Mouse (Mus musculus) forebrain, embryonic 13.5 days (tissue): Measurements from ENCODE around the gene Wnk1. TPM values are rescaled to one million over a fixed set of nuclear protein-coding genes. Genes with fewer than 3 reads are reported as not detected.
A peak's percentile ranks its signal among the peaks of the same experiment; 100 is the strongest.
"Not testable (repeated sequence)": the region's sequence is repeated elsewhere in the genome, so short reads cannot be mapped to it uniquely, and the experiment has no call there.

Source experiments
- ATAC-seq: fragments of 200-750 bp; cut with Nextera tagmentation; 2 replicates; pipeline ENCODE4 v1.8.0; 2017
- H3K27ac ChIP-seq: fragments of 300-500 bp; sonication (generic); 2 replicates; pipeline ENCODE4 v1.5.1; 2015; ENCODE audit warnings: inconsistent platforms, mild to moderate bottlenecking, moderate library complexity
- H3K27me3 ChIP-seq: fragments of 300-500 bp; sonication (generic); 2 replicates; pipeline ENCODE4 v1.6.1; 2015; ENCODE audit warnings: mild to moderate bottlenecking, inconsistent platforms
- H3K36me3 ChIP-seq: fragments of 300-500 bp; sonication (generic); 2 replicates; pipeline ENCODE4 v1.6.1; 2015; ENCODE audit warnings: mild to moderate bottlenecking, inconsistent platforms; ENCODE audit not compliant: poor library complexity, severe bottlenecking
- H3K4me1 ChIP-seq: fragments of 300-500 bp; sonication (generic); 2 replicates; pipeline ENCODE4 v1.6.1; 2015; ENCODE audit warnings: inconsistent platforms
- H3K4me2 ChIP-seq: fragments of 300-500 bp; sonication (generic); 2 replicates; pipeline ENCODE4 v1.6.1; 2015; ENCODE audit warnings: inconsistent platforms, mild to moderate bottlenecking, moderate library complexity
- H3K4me3 ChIP-seq: fragments of 300-500 bp; sonication (generic); 2 replicates; pipeline ENCODE4 v1.5.1; 2015; ENCODE audit warnings: mild to moderate bottlenecking, inconsistent platforms
- H3K9ac ChIP-seq: fragments of 300-500 bp; sonication (generic); 2 replicates; pipeline ENCODE4 v1.6.1; 2015; ENCODE audit warnings: mild to moderate bottlenecking, inconsistent platforms
- H3K9me3 ChIP-seq: fragments of 300-500 bp; sonication (generic); replicated peaks from 2 replicates; pipeline ENCODE4 v1.6.1; 2016; ENCODE audit warnings: inconsistent platforms
- WGBS: fragments of 180-500 bp; shearing (Covaris S2); methylation state at CpG from one replicate; pipeline ENCODE4 v1.1.7; 2015; 5-methylcytosine and 5-hydroxymethylcytosine counted together
- polyA plus RNA-seq: library from polyadenylated mRNA; unstranded; fragments of >200 nt; fragmentation: Nextera tagmentation; extraction: Ambion mirVana; gene quantifications from 2 replicates; pipeline ENCODE4 v1.2.1, GENCODE M21; 2015

The Wnk1 gene
- 59.2 and 61.2 TPM in 2 replicates for polyA plus RNA-seq

DNA sequence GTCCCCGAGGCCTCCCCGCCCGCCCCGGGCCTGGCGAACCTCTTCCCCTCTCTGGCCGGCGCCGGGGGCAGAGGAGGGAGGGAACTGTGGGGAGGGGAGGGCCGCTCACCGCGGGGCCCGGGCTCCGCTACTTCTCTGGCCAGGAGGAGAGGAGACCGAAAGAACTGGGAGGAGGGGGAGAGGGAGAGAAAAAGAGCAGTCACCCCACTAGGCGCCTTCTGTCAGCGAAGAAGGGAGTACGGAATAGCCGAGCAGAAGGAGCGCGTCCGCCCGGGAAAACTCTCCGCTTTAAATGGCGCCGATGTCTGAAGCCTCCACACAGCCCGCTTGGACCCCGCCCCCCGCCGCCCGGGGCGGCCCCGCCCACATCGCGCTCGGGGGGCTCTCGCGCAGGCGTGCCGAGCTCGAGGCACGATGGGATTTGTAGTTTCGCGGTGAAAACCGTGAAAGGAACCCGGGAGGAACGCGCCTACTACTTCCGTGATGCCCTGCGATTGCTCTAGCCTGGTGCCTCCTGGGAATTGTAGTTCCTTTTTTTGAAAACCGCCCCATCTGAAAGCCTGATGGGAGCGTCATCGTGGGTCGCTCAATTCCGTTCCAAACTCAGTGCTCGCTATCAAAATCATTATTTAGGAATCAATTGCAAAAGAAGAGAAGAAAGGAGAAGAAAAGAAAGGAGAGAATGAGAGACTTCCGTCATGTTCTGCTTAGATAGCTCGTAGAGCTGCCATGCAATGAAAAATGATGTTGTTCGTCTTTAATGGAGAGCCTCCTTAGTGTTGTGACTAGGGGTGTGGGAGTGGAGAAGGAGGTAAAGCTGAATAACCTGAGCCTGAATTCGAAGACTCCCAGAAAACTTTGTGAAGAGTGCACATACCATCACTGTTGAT is at the start of gene Wnk1:
Wnk1 (minus strand) TSS at position 307 of the 890 bp plus-strand sequence.
- H3K27me3 ChIP-seq: no peaks in the 10 kb centered on the region
- peak; percentile 95 for ATAC-seq
- no peaks in the 10 kb centered on the region for H3K36me3 ChIP-seq
- H3K4me3 ChIP-seq: peak within 1 kb of the TSS; percentile 99
- under 1% methylated on average over 54 of the region's 59 CpGs for WGBS
- peak within 1 kb of the TSS; percentile 98 for H3K27ac ChIP-seq
- peak within 1 kb of the TSS; percentile 94 for H3K9ac ChIP-seq
- H3K4me2 ChIP-seq: peak within 1 kb of the TSS; percentile 89
- H3K4me1 ChIP-seq: peaks cover 21% of the 10 kb centered on the region
- no peaks in the 10 kb centered on the region for H3K9me3 ChIP-seq

DNA sequence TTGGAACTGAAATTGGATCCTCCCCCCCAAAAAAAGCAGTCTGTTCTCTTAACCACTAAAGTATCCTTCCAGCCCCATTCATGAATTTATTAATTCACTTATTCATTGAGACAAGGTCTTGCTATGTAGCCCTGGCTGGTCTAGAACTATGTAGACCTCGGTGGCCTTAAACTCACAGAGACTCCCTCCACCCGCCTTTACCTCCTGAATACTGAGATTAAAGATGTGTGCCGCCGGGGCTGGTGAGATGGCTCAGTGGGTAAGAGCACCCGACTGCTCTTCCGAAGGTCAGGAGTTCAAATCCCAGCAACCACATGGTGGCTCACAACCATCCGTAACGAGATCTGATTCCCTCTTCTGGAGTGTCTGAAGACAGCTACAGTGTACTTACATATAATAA is 48.6 kb upstream of the Wnk1 start:
- not testable (repeated sequence) for H3K36me3 ChIP-seq, H3K27me3 ChIP-seq, H3K4me2 ChIP-seq, H3K9me3 ChIP-seq, H3K27ac ChIP-seq, H3K4me3 ChIP-seq, H3K9ac ChIP-seq, ATAC-seq, H3K4me1 ChIP-seq
- 88% methylated on average over 7 of the region's 8 CpGs for WGBS

DNA sequence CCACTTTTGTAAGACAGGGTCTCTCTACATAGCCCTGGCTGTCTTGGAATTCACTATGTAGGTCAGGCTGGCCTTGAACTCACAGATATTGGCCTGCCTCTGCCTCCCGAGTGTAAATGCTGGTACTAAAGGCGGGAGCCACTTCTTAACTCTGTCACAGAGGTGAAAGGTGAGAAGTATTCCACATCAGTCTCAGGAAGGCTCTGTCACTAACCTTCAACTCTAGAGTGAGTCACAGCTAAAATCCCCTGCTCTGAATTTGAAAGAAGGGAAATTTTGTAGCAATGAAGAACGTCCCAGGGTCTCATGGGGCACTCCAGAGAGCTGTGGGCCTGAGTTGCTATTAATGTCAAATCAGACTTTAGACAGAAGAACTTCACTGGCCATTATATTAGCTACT is 47.4 kb upstream of the Wnk1 start:
- 85% methylated on average over 3 of the region's 3 CpGs for WGBS
- H3K36me3 ChIP-seq: no peaks in the 10 kb centered on the region
- no peaks in the 10 kb centered on the region for H3K4me1 ChIP-seq
- H3K27me3 ChIP-seq: no peaks in the 10 kb centered on the region
- H3K27ac ChIP-seq: no peak overlapping the region
- no peak overlapping the region for H3K4me3 ChIP-seq
- H3K9ac ChIP-seq: no peak overlapping the region
- no peak for ATAC-seq
- H3K9me3 ChIP-seq: no peaks in the 10 kb centered on the region
- no peak overlapping the region for H3K4me2 ChIP-seq

DNA sequence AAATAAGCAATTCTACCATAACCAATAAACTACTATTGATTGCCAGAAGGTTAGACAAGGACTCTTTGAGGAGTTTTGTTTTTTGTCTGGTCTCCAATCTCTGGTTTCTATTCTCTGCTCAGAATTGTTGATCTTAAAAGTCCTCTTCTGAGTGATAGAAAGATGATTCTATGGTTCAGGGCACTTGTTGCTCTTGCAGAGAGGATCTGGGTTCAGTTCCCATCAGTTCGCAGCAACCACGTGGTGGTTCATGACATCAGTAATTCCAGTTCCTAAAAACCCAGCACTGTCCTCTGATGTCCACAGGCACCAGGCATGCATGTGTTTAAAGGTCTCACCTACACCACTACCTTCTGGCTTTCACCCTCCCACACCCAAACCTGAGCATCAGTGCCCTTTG is 46.5 kb upstream of the Wnk1 start:
- Histone ChIP-seq H3K4me1 (no peaks in the 10 kb centered on the region), H3K27me3 (no peaks in the 10 kb centered on the region), H3K27ac (no peak overlapping the region), H3K36me3 (no peaks in the 10 kb centered on the region), H3K9ac (no peak overlapping the region), H3K9me3 (no peaks in the 10 kb centered on the region), H3K4me3 (no peak overlapping the region), H3K4me2 (no peak overlapping the region)
- no peak for ATAC-seq
- 90% methylated on average over 2 of the region's 2 CpGs for WGBS

DNA sequence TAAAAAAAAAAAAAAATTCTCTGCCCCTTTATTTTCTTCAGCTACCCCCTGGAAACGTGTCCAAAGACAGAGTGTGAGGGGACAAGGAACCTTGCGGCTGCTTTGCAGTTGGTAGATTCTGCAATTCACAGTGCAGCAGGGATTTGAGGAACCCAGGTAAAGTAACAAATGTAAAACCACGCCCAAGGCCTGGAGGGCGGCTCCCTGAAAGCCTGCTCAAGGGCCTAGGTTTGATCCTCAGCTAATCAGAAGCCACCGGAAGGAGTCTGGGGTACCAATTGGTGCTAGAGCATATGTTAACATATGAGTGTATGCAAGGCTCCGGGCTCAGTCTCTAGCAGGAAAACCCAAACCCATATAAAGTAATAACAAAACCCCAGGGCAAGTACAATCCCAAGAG is 45.0 kb upstream of the Wnk1 start:
- Histone ChIP-seq H3K4me2 (no peak overlapping the region), H3K36me3 (no peaks in the 10 kb centered on the region), H3K4me3 (no peak overlapping the region), H3K9ac (no peak overlapping the region), H3K27me3 (no peaks in the 10 kb centered on the region), H3K27ac (no peak overlapping the region), H3K9me3 (no peaks in the 10 kb centered on the region), H3K4me1 (no peaks in the 10 kb centered on the region)
- no peak for ATAC-seq
- WGBS: 70% methylated on average over 6 of the region's 6 CpGs

DNA sequence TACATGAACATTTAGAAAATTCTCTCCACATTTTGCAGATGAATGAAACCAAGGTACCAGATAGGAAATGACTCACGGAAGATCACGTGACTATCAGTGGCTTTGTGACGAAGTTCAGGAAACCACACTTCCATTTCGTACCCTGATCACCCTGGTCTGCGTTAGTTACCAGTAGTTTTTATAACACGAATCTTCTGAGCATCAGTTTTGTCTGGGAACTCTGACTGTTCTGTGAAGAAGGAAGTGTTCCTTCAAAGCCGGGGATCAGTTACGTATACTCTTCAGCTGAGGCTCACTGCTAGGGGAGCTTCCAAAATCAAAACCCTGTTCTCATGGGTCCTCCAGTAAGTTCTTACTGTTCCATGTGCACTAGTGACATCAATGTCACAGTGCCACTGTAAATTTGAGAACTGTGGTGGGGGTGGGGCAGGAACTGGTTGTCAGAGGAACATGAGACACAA is 44.5 kb upstream of the Wnk1 start:
- Histone ChIP-seq H3K4me2 (no peak overlapping the region), H3K4me3 (no peak overlapping the region), H3K4me1 (no peaks in the 10 kb centered on the region), H3K9me3 (no peaks in the 10 kb centered on the region), H3K36me3 (no peaks in the 10 kb centered on the region), H3K9ac (no peak overlapping the region), H3K27ac (no peak overlapping the region), H3K27me3 (no peaks in the 10 kb centered on the region)
- WGBS: 88% methylated on average over 8 of the region's 8 CpGs
- no peak for ATAC-seq

DNA sequence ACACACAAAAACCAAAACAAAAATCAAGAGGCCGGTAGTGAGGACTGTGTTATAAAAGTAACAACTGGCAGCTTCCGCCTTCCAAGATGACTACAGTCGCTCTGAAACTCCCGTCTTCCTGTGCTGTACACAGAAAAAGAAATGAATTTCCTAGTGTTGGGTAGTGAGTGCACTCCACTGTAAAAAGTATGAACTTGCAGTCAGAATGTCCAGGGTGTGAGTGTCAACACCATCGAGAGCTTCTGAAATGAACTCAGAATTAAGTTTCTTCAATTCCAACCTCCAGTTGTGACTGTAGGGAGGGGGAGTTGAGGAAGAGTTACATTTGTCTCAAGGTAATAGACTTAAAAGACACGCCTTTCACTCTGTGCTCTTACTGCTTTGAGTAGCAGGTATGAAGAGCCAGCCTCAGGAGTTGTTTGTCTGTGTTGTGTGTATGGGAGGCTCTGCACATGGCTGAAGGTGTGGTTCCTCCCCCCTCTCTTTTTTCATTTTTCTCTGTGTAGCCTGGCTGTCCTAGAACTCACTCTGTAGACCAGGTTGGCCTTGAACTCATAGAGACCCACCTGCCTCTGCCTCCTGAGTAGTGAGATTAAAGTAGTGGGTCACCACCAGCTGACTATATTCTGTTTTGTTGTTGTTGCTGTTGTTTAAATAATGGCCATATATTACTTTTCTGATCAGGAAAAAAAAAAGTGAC is 43.9 kb upstream of the Wnk1 start:
- Histone ChIP-seq H3K4me3 (no peak overlapping the region), H3K36me3 (no peaks in the 10 kb centered on the region), H3K9ac (no peak overlapping the region), H3K27me3 (no peaks in the 10 kb centered on the region), H3K27ac (no peak overlapping the region), H3K4me1 (no peaks in the 10 kb centered on the region), H3K9me3 (no peaks in the 10 kb centered on the region), H3K4me2 (no peak overlapping the region)
- no peak for ATAC-seq
- 95% methylated on average over 6 of the region's 6 CpGs for WGBS

DNA sequence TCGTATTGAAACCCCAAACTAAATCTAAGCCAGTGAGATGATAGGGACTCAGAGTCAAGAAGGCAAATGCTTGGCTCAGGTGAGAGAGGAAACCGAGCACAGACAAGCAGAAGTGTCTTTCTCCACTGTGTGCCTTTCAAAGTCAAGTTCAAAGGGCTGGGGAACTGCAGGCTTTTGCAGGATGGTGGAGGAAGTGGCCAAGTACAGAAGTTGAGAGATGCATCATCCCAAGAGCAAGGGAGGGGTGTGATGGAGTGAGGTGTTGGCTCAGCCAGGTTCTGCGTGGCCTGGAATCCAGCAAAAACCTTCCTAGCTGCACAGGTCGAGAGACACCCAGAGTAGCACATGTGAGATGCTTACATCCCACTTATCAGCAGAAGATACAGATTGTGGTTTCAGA is 43.0 kb upstream of the Wnk1 start:
- Histone ChIP-seq H3K36me3 (no peaks in the 10 kb centered on the region), H3K4me2 (no peak overlapping the region), H3K27ac (no peak overlapping the region), H3K4me1 (no peaks in the 10 kb centered on the region), H3K9ac (no peak overlapping the region), H3K27me3 (no peaks in the 10 kb centered on the region), H3K9me3 (no peaks in the 10 kb centered on the region), H3K4me3 (no peak overlapping the region)
- ATAC-seq: no peak
- WGBS: 83% methylated on average over 4 of the region's 4 CpGs

DNA sequence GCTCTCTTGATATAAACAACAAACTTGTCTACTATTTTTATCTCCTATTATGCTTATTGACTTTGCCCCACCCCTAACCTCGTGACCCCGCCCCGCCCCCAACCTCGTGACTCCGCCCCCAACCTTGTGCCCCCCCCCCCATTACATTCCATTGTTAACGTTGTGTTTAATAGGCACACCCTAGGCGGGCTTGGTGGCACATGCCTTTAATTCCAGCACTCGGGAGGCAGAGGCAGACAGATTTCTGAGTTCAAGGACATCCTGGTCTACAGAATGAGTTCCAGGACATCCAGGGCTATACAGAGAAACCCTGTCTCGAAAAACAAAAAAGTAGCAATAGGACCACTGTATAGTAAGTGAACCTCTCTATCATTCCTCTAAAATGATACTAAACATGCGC is 41.1 kb upstream of the Wnk1 start:
- no peak for ATAC-seq
- no peak overlapping the region for H3K4me3 ChIP-seq

DNA sequence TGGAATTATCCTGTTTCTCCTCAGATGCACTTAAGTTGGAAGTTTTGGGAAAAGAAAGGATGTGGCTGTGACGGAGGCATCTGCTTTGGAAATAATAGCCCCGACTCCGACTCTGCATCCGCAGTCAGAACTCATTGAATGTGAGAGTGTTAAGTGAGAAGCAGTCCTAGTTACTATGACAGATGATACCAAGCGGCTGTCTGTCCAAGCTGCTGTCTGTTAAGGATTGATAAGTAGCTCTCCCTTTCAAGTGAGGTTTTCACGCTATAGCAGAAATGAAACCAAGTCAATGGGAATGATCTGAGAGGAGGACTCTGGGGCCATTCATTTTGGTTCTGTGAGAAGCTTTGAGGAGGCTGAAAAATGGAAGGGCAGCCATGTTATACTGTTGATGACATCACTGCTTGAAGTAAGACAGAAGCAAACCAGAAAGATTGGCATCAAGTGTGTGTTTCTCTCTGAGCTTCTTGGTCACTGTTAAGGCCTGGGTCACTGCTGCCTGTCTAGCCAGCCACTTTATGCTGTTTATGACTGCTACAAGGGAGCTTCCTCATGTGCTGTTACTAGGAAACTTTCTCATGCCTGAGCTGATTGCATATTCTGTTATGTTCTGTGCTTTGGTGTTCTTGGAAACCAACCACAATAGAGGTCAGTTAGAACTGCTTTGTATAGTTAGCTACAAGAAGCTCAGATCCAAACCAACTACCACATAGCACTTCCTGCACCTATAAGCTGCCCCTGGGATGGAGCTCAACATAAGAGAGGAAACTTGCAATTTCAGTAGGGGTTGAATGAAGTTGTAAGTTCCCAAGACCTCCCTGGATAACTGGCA is 38.4 kb upstream of the Wnk1 start:
- 86% methylated on average over 6 of the region's 6 CpGs for WGBS
- no peak for ATAC-seq
- H3K9me3 ChIP-seq: no peaks in the 10 kb centered on the region
- H3K9ac ChIP-seq: no peak overlapping the region
- no peaks in the 10 kb centered on the region for H3K36me3 ChIP-seq
- no peak overlapping the region for H3K4me2 ChIP-seq
- H3K4me3 ChIP-seq: no peak overlapping the region
- no peaks in the 10 kb centered on the region for H3K27me3 ChIP-seq
- no peaks in the 10 kb centered on the region for H3K4me1 ChIP-seq
- H3K27ac ChIP-seq: no peak overlapping the region

More for the DNA sequence above, 41.1 kb upstream of the Wnk1 start:
- Histone ChIP-seq H3K9ac (no peak overlapping the region), H3K9me3 (no peaks in the 10 kb centered on the region), H3K27ac (no peak overlapping the region), H3K4me2 (no peak overlapping the region), H3K36me3 (no peaks in the 10 kb centered on the region), H3K27me3 (no peaks in the 10 kb centered on the region), H3K4me1 (no peaks in the 10 kb centered on the region)
- WGBS: 84% methylated on average over 10 of the region's 10 CpGs

DNA sequence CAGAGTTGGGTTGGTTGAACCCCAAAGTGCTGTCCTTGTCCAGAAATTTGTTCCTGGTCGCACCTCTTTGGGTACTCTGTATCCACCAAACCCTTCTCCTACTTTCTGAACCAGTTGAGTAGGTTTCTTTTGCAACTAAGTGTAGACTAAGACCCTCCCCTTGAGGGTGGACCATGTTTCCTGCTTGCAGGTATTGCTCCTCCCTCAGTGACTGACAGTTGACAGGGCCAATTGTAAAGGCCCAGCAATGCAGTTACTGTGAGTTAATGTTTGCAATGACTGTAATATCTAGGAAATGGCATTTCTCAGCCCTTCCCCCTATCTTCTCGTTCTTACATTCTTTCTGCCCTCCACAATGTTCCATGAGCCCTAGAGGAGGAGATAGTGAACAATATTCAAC is 34.2 kb upstream of the Wnk1 start:
- 90% methylated on average over 2 of the region's 2 CpGs for WGBS
- Histone ChIP-seq H3K4me1 (no peaks in the 10 kb centered on the region), H3K9me3 (no peaks in the 10 kb centered on the region), H3K36me3 (no peaks in the 10 kb centered on the region), H3K9ac (no peak overlapping the region), H3K27ac (no peak overlapping the region), H3K4me3 (no peak overlapping the region), H3K4me2 (no peak overlapping the region), H3K27me3 (no peaks in the 10 kb centered on the region)
- ATAC-seq: no peak

DNA sequence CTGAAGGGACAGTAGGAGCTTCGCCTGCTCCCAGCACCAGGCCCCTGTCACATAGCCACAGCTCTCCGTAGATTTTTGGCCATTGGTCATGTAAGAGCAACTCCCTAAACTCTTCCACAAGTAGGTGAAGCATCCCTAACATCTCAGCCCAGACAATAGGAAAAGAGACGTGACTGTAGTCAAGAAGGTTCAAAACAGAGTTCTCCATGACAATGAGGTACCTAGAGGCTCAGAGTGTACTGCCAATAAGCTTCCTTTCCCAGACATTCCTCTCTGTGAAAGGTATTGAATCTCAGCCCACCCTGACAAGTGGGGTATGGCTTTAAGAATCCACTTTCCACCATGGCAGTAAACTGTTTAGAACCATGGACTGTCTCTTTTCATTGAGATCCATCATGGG is 31.1 kb upstream of the Wnk1 start:
- Histone ChIP-seq H3K36me3 (no peaks in the 10 kb centered on the region), H3K27ac (no peak overlapping the region), H3K9me3 (no peaks in the 10 kb centered on the region), H3K4me2 (no peak overlapping the region), H3K4me3 (no peak overlapping the region), H3K27me3 (no peaks in the 10 kb centered on the region), H3K9ac (no peak overlapping the region), H3K4me1 (no peaks in the 10 kb centered on the region)
- WGBS: 86% methylated on average over 3 of the region's 3 CpGs
- no peak for ATAC-seq
